Mouse (Mus musculus): ENCODE measurements around the gene Cmtm8.

- TF ChIP-seq CTCF (IDR thresholded peaks at IDR 0.05; ENCODE audit: low read depth, low read length) (no peak), POLR2A (IDR thresholded peaks at IDR 0.05; ENCODE audit: borderline replicate concordance, low read depth, low read length) (no peak)
Observed at GRCm38 (mm10) chr9:114778047-114778390, 65.9 kb downstream of the Cmtm8 start.

Data from bone marrow macrophage, adult 2 months (primary cell).